Mouse (Mus musculus) skeletal muscle tissue, adult 2 months (tissue): ENCODE measurements around the gene Chpf.
A peak's percentile ranks its signal among the peaks of the same experiment; 100 is the strongest.

ENCODE experiments used
- DNase-seq: peaks from one replicate; pipeline ENCODE4 v3.0.0-alpha.2; 2012; ENCODE audit warnings: low read depth, low spot score

The Chpf gene

DNA sequence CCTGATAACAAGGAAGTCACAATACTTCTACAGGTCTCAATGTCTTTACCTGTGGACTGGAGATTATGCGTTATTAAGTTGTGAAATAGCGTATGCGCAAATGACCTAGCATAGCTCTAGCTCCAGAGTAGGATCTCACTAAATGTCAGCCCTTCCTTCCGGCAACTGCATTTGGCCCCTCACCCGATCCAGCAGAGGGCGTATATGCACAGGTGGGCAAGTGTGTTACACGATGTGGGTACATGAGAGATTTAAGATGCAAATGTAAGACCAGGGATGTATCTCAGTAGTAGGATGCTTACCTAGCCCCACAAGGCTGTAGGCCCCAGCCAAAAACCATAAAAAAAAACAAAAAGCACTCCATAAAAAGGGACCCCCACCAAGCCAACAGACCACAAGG is 20.3 kb upstream of the Chpf start:
- DNase-seq, result no peak

DNA sequence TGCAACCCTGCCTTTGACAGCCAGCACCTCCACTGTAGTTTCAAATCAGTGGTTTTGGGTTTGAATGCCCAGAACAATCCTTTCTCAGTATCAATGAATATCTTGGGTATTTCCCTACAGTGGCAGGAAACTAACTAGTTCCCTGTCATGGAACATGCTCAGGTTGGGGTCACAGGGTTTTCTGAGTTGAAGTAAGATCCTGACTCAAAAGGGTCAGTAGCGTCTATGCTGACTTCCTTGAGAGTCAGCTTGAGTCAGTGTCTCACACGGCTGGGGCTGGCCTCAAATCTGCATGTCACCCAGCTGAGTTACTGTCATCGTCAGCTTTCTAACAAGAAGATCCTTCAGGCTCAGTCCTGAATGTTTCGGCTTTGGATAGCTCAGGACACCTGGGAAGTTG is 19.8 kb upstream of the Chpf start:
- no peak for DNase-seq

DNA sequence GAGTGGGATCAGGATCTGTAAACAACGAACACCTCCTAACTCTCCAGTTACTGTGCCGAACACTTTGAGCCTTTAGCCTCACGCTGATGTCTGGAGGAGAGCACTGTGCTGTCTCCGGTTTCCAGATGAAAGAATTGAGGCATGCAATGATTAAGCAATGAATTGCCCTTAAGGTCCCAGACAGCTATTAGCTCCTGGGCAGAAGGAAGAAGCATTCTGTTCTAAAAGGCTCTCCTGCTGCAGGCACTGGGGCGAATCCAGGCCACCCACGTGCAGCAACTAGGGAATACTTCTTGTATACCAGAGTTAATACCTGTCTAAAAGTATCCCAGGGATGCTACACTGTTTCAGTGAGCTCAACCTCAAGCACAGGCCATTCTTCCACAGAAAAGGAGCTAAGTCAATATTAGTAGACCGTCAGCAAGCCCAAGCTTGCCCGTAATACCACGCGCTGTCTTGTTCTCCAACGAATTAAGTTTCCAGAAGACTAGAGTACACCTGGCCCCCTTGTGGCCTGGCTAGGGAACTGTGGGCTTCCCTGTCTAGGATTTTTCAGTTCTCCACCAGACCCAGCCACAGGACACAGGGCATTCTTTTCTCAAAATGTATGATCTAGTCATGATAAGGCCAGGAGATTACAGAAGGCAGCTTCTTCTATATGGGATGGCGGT is 15.9 kb upstream of the Chpf start:
- no peak for DNase-seq

DNA sequence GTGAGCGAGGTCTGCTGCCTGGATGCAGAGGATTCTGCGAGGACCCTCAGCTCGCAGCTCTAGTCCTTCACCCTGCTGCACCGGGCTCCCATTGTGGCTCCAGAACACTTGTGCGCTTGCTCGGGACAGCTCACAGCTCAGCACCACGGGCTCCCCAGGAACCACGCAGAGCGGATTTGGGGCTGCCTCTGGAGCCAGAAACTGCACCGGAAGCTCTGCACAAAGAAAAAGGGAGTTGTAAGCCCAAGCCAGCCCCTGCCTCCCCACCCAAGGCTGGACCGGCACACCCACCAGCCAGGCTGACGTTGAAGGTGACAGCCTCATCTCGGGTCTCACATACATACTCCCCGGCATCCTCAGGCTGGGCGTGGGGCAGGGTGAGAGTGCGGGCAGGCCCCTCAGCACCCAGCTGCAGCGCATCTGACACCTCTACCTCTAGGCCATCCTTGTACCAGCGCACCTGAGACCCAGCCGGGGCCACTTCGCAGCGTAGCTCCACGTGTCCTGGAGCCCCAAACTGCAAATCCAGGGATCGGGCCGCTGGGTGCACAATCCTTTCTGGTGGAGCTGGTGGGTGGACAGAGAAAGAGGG is 13.6 kb upstream of the Chpf start:
- DNase-seq, result no peak

DNA sequence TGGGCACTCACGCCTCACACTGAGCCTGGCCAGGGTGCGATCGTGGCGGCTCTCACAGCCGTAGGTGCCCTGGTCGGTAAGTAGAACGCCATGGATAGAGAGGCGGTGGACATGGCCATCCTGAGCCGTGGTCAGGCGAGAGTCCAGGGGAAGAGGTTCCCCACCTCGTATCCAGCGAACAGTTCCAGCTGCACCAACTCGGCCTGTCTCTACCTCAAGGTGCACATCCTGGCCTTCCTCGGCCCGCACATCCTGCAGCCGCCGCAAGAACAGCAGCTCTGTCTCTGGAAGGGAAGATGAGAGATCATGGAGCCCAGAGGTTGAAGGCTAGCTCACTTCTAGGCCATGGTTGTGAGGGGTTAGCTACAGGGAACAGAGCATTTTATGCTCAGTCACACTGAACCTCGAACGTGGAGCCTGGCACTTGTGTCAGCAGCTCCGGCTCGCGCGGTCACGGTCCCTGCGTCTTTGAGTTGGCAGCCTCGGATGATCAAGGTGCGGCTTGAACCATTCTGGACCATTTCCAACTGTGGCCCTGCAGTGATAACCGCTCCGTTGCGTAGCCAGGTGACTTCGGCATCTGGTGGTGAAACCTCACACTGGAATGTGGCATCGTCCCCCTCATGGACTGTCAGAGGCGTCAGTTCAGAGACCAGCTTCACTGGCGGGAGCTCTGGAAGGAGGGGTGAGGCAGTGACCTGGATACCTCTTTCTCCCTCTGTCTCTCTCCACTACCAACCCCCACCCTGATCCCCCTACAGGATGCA is 11.9 kb upstream of the Chpf start:
- DNase-seq, result no peak

DNA sequence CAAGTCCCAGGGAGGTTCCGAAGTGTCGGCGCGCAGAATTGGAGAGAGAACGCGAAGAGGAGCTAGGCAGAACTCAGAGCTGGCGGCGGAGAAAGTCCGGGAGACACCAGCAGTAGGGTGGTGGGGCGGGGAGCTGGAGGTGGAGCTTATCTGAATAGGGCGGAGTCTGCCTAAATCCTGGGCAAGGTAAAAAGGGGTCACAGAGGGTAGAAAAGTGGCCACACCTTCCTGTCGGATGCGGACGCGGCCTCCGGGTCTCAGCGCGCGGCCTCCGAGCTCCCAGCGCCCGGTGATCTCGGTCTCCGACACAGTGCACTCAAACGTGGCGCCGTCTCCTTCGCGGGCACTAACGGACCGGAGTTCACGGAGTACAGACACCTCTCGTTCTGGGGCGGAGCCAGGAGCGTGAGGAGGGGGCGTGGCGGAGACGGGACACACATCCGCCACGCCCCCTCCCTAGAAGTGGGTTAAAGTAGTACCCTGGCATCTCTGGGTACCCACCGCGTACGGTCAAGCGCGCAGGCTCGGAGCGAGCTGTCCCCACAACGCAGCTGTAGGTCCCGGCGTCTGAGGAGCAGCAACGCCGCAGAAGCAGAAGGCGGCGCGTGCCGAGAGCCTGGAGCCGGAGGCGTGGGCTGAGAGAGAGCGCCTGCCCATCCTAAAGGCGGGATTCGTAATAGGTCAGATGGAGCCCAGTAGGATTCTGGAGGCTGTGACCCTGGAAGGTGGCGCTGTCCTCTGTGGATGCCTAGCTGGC is 8.5 kb upstream of the Chpf start:
- no peak for DNase-seq

DNA sequence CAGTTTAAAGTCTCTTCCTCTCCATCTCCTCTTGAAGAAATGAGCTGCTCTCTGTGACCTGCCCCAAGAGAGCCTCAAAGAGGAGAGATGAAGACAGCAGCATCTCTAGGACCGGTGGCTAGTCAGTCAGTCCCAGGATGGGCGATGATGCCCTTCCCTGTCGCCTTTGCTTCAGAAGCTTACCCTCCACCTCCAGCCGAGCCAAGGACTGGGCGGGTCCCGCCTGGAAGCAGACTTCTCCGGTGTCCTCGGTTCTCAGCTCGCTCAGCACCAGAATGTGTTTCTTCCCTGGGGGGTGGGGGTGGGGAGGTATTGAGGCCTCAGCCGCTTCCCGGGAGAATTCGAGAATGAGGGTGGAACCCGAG is 7.9 kb upstream of the Chpf start:
- DNase-seq, result no peak

DNA sequence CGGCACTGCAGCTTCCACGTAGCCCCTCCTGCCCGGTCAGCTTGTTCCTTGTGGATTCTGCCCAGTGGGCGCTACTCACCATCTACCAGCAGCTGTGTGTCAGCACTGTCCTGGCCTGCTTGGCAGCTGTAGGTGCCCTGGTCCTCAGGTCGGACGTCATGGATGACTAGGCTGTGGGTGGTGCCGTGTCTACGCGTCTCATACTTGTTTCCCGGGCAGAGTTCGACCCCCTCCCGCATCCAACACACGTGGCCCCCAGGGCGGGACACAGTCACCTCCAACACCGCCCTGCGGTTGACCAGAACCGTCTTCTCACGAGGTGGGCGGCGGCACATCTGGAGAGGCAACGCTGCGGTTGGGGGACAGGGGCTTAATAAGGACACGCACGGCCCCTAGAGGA is 7.5 kb upstream of the Chpf start:
- DNase-seq, result no peak

DNA sequence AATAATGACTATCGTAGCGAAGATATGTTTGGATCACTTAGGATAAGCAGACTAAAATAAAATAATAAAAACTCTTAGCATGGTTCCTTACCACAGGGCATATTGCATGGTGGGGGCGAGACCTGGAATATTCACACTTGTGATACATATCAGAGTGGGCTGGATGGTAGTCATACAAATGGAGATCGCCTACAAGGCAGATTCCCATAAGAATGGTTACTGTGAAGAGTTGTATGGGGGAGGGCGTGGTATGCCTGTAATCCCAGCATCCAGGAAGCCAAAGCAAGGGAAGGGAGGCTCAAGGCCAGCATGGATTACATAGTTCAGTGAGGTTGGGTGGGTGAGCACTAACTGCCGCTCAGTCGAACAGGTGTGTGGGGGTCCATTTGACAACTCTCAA is 1.6 kb upstream of the Chpf start:
- DNase-seq, result no peak

DNA sequence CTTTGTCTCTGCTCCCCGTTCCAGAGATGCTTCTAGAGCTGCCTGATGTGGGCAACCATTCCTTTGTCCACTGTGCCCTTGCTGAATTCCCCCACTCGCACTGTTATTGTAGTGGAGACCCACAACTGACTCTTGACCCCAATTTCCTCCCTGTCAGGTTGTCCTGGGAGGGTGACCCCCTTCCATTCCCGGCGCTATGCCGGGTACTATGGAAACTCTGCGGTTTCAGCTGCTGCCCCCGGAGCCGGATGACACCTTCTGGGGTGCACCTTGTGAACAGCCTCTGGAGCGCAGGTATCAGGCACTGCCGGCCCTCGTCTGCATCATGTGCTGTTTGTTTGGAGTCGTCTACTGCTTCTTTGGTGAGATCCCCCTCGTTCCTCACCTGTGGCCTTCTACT is 929 bp upstream of the Chpf start:
- no peak for DNase-seq

DNA sequence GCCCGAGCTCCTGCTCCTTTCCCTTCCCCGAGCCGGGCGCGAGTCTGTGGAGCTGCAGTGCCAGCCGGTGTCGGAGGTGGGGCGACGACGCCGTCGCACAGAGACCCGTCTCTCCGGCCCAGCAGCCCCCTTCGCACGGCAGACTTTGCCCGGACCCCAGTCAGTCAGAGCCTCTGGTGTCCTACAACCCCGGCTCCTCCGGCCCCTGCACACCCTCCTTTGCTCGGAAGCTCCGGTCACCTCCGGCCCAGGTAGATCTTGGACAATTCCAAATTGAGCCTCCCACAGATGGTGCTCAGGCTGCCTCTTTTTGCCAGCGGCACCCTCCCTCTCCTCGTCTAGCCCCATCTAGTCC is 505 bp upstream of the Chpf start:
- no peak for DNase-seq

DNA sequence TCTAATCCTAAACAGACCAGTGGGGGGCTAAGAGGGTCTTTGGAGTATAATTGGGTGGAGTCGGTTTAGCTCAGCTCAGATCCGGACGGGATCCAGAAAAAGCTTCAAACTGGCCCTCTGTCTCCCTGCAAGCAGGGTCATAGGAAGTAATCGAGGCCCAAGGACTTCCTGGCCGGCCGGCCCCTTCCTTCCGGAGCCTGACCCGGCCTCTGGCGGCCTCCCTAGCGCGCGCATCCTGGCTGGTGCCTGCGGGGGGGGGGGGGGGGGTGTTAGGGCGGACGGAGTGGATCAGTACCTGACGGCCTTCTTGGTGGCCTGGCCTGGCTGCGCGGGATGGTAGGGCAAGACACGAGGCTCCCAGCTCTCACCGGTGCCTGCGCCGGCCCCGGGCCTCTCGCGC is 610 bp downstream of the Chpf start:
- no peak for DNase-seq

DNA sequence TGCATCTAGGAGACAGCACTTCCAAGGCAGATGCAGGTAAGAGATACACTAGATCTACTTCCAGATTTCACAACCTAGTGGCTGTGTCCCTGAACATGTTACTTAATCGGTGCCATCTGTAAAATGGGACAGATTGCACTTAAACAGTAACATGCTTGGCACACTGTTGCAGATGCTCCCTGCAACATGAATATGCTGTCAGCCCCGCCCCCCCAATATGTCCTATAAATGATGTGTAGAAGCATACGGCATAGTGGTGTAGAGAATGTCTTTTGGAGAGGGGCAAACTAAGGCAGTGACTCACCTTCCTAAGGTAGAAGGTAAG is 1.2 kb downstream of the Chpf start:
- no peak for DNase-seq

DNA sequence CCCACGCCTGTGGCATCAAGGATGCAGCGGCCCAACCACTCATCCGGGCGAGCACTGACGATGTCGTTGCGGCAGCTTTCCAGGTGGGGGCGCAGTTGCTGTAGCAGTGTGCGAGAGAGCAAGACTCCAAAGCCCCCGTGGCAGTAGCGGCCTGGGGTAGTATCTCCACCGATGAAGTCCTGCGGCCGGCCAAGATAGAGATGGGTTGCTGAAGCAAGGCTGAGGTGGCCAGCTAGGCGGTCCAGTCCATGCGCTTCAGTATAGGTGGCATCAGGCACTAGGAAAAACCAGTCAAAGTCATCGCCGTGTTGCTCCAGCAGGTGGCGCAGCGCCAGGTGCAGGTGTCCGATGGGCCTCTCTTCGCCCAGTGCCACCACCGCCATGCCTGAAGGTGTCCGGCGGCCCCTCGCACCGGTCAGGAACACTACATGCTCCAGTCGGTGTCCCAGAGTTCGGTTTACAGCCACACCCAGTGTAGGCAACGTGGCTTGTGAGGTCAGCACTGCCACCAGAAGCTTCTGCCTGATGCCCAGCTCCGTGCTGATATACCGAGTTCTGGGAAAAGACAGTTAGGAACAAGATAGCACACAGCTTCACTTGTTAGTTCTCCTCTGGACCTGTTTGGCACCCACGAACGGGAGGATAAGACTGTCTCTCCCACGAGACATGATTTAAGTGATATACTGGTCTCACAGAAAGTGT is 1.7 kb downstream of the Chpf start:
- peak; percentile 67 for DNase-seq

DNA sequence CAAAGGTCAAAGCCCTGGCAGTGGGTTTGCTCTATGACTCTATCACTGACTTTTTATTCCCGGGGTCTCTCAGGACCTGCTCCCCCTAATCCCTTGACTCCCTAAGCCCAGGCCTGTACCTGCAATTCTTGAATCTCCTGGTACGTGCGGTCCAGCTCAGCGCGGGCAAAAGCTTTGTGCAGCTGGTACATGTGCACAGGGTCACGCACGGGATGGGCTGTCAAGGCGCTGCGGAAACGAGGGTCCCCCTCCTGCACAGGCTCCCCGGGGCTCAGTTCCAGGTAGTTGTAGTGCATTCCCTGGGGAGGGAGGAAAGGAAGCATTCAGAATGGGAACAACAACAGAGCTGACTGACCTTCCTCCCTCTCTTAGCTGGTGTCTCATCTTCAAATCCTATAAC is 2.7 kb downstream of the Chpf start:
- no peak for DNase-seq

DNA sequence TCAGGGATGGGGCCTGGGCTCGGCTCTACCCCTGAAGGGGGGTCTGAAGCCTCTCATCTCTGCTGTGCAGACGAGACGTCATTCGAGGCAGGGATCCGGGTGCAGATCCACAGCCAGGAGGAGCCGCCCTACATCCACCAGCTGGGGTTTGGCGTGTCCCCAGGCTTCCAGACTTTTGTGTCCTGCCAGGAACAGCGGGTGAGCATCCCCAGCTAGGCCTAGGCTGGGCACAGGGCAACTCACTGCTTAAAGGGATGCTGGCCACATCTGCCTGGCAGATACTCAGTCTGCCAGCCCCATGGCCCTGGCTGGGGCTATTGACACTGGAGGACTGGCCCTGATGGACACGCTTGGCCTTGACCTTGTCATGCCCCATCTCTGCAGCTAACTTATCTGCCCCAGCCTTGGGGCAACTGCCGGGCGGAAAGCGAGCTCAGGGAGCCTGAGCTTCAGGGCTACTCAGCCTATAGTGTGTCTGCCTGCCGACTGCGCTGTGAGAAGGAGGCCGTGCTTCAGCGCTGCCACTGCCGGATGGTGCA is 9.8 kb downstream of the Chpf start:
- DNase-seq, result no peak

DNA sequence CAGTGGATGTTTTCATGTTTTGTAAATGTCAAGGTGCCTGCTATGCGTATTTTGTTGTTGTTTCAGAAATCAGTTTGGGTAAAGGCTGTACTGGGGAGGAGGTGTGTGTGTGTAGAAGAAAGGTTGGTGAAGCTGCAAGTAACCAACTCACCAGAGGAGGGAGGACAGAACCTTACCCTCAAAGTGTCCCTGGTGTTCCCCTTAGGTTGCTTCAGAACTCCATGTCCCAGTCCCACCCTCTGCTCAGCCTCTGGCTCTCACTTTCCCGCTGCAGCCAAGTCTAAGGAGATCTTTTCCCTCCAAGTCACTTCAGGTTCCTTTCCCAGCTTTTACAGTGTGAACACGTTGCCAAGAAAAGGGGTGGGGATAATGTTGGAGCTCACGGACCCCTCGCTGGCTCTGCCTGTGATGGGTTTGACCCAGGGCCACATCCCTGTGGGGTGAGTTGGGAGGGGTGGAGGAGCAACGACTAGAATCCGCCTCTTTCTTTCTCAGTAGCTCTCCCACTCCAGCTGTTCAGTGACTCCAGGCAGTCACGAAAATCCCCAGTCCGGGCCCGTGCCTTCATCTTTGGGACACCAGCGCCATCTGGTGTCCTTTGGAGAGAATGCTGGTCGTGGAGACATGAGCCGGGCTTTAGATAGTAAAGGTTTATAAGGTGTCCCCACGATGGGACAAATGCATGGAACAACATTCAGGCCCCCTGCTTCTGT is 11.7 kb downstream of the Chpf start:
- peak; percentile 78 for DNase-seq

DNA sequence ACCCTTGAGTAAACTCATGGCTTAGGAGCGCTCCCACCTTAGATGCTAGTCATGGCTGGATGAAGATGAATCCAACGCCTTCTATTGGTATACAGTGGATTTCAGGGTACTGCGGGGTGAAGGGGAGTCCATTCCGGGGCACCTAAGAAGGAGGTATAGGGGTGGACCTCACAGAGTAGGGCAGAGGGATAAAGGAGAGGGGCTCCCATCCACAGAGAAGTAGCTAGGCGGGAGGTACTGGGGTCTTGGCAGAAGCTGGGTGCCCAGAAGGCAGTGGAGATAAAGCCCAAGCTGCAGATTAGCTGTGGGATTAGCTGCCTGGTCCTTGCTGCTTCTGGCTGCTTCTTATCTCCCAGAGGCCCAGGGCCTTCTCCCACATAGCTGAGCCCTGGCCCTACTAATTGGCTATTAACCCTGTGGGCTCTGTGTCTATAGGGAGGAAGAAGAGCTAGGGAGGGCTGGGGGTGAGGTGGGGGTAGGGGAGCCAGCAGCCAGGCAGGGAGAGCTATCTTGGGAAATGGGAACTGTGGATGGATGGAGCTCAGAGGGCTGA is 15.4 kb downstream of the Chpf start:
- DNase-seq, result no peak

DNA sequence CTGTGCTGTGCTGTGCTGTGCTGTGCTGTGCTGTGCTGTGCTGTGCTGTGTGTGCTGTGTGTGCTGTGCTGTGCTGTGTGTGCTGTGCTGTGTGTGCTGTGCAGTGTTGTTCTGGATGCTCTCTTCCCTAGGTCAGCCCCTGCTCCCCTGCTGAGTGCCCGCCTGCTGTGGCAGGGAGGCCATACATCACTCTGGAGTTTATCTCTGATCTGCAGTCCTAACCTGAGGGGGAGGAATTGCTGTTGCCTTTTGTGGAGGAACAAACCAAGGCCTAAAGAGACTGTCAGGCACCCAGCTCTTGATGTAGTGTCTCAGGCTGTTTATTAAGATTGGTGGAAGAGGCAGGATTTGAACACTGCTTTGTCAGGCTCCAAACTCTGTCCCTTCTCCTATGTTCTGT is 16.5 kb downstream of the Chpf start:
- DNase-seq, result no peak

DNA sequence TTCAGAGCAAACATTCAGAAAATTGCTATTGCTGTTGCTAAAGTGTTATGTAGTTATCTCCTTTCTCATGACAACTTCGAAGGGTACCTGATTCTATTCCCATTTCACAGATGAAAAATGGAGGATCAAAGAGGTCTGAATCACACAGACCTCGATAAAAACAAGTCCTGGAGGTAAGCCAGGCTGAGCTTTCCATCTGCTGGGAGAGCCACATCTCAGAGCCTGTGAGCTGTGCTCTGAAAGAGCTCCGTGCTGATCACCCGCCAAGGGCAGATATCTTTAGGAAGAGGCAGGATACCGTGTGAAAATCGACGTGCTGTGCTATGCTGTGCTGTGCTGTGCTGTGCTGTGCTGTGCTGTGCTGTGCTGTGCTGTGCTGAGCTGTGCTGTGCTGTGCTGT is 18.8 kb downstream of the Chpf start:
- no peak for DNase-seq
